Mouse (Mus musculus): ENCODE measurements around the gene Myof.

Myof gene

DNA sequence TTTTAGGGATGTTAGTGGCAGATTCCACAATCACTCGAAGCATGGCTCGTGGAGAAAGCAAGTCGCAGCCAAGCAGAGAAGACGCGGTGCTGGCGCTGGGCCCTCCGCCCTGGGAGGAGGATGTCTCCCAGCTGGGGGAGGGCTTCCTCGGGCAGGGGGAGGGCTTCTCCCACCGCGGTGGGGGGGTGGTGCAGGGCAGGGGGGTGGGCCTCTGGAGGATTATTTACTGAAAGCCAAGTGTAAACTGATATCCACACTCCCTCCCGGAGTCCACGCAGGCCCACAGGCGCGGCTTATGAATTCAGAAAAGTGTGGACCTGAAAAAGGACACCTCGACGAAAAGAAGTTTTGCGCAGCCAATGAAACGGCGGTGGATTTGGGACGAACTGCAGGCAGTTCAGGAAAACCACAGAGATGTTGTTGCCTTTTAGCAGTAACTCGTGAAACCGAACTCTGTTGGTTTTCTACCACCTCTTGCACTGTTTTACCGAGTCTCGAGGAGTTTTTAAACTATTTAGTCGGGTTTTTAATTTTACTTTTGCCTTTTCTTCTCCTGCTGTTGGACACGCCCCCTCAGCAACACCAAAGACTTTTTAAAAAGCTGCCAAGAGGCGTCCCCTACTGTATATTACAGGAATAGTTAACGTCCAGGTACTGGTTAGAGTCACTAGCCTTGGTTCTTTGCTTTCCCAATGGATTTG is at the start of gene Myof:
Gene Myof (minus strand): TSS at position 297 of the 701 bp plus-strand sequence.
- in situ Hi-C loops (cut with MboI, MseI), result loop anchor here in 1 of 2 experiments (10.0 kb wide), 1 partner anchor 339 kb away; no protein-coding TSS in a partner anchor

DNA sequence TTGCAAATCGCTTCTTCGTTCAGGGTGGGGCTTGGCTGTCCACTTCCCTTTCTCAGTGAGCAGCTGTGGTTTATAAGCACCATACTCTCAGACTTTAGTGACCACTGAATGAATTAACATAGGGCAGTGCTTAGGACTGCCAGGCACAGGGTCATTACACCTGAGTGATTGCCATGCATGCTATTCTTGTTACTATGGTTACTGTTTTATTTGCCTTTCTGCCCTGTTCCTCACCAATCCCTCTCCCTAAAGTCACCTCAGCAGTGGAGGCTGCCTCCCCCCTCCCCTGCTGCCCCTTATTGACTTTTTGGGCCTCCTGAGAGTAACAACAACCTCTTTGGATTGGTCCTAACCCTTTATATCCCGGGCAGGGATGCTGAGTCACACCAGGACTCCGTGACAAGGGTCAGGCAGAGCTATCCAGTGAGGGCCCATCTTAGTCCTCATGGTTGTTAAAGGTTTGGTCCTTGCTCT is 48.2 kb upstream of the Myof start:
- in situ Hi-C loops (cut with MboI, MseI), result no loop called here

DNA sequence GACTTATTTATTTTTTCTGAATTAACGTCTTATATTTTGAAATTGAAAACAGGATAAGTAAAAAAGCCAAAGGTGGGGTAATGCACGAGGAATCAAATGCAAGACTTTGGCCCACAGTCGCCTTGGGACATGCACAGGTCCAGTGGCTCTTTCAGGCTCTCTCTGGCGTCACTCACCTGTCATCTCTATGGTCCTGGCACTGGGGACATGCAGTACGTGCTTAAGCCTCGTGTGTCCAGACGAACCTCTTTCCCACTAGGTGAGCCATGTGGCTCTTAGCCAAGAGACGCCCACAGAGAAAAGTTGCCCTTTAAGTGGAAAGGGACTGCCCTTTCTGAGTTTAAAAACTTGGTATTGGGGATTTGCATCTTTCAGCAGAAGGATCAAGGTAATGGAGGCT is 46.0 kb upstream of the Myof start:
- in situ Hi-C loops (cut with MboI, MseI), result no loop called here

DNA sequence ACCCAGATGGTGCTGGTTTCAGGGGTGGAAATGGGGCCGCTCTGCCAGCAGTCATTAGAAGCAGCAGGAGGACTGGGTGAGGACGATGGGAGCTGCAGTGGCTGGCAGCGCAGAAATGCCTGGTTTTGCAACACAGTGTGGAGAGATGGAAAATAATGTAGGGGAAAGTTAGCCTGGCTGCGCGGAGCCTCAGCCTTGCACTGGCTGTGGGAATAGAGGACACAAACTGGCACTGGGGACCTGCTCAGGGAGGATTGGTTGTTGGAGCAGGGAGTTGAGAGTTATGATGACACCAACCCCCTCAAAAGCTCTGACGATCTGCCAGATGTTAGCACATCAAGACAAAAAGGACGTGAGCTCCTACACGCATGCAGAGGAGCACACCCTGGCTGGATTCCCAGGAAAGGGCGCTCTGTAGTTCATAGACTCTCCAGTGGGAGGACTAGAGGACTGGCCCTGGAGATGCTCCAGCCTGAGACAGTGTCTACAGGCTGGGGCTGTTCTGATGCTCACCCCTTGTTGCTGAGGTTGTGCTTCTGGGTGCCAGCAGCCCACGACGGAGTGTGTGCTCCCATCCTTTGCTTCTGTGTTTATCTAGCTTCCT is 43.7 kb upstream of the Myof start:
- in situ Hi-C loops (cut with MboI, MseI), result no loop called here

DNA sequence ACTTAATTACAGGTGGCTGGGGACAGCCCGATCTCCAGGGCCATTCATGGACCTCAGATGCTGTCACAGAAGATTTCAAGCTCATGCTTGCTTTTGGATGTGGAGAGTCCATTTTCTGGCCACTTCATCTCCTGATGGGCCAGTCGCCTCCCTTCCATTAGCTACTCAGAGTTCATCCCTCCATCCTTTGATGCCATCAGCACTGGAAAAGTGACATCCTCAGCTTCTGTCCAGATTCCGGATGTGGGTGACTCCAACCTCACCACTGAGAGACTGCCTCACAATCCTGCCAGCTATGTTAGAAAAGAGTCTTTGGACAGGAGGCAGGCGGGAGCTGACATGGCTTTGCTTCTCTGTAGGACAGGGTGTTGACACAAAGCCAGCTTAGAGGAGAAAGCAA is 42.5 kb upstream of the Myof start:
- in situ Hi-C loops (cut with MboI, MseI), result no loop called here

DNA sequence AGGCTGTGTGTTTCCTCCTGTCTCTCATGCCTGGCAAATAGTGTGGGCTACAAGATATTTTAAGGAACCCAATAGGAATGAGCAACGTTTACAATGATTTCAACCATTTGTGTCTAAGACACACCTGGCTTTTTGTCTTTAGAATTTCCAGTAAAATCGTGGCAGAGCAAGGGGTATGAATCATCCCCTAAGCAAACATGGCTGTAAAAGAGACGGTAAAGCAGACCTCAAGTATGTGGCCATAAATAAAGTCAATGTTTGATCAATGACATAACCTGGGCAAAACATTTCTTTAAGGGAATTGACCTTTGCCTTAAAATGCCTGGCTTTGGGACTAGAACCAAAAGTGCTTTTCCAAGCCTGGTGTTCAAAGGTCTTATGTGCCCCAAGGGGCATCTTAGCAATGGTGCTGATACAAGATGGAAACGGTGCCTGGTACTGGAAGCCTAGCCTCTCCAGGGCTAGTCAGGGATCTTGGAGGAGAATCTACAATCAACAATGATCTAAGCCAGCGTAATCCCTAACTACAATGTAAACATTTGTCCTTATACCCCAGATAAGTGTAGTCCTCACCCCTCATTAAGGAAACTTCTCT is 39.7 kb upstream of the Myof start:
- in situ Hi-C loops (cut with MboI, MseI), result loop anchor here in 1 of 2 experiments (5.0 kb wide), 1 partner anchor 94 kb away; no protein-coding TSS in a partner anchor

DNA sequence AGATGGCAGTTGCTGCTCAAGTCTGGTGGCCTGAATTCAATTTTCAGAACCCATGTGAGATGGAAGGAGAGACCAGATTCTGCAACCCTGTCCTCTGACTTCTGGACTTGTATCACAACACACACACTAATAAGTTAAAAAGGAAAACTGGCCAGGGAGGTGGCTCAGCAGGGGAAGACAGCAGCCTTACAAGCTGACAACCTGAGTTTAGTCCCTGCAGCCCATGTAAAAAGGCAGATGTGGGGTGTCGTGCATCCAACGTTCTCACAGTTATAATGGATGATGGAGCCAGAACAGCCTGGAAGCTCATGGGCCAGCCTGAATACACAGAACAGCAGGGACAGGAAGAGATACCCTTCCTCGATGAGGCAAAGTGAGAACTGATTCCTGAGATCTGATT is 38.0 kb upstream of the Myof start:
- in situ Hi-C loops (cut with MboI, MseI), result loop anchor here in 1 of 2 experiments (5.0 kb wide), 1 partner anchor 96 kb away; no protein-coding TSS in a partner anchor

- in situ Hi-C loops (cut with MboI, MseI), result no loop called here
These were observed 34.6 kb upstream of the Myof start for GRCm38 (mm10) chr19:38077851-38078540.

DNA sequence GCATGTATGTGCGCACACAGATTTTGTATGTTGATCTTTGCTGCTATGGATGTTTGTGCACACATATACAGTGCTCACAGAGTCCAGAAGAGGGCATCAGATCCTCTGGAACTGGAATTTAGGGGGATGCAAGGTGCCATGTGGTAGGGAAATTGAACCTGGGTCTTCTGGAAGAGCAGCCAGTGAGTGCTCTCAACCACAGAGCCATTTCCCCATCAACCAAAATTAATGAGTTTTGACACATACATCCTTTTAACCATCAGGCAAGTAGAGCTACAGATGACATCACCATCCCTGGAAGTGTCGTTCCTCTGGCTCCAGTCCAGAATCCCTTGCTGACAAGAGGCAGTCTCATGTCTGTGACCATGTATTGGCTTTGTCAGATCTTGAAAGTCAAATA is 32.9 kb upstream of the Myof start:
- in situ Hi-C loops (cut with MboI, MseI), result no loop called here

GRCm38 (mm10) chr19:38075051-38075450 is 31.7 kb upstream of the Myof start:
- in situ Hi-C loops (cut with MboI, MseI), result no loop called here

DNA sequence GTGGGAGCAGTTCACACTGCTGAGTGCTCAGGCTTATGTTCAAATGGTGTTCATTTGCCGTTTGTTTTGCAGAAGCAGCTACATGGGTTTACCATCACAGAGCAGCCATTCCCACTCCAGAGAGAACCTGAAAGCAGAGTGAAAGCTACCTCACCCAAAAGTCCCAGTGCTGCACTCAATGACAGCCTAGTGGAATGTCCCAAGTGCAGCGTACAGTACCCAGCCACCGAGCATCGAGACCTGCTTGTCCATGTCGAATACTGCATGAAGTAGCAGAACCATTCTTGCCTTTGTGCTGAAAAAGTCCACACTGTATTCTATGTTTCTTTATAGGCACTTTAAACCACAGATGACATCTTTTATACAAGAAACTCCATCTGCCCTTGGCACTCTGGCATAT is 29.8 kb upstream of the Myof start:
- in situ Hi-C loops (cut with MboI, MseI), result no loop called here

DNA sequence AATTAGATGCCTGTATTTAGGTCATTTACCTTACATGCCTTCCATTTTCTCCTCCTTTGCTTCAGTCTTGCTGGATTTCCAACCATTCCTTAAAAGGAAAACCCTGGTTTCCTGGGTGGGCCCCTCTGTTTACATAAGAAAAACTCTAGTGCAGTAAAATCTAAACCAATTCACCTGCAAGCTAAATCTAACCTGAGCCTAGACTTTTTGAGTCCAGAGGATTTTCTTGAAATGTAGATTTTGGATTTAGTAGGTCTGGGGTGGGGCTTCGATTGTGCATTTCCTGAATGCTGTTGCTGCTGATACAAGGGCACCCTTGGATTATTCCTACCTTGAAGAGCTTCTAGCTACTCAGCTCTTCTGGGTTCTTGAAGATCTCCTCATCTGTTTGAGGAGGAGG is 20.7 kb upstream of the Myof start:
- in situ Hi-C loops (cut with MboI, MseI), result loop anchor here (5.0 to 10.0 kb wide), 2 partner anchors 743 to 751 kb away; partner anchors contain the start of gene Noc3l (in 1 of the 2)

DNA sequence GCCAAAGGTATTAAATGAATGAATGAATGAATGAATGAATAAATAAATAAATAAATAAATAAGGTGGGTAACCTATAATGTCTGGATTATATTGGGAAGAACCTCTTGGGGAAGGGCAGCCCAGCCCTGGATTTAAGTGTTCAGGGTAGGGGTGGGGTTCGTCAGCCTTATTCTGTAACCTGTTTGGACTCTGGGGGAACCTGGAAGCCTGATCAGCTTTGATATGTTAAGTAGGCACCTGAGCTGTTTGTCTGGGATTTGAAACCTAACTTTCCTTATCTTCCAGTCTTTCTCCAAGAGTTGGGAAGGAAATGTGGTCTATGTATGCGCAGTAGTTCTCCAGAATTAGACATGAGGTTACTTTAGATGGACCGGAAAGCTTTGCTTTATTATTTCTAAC is 19.8 kb upstream of the Myof start:
- in situ Hi-C loops (cut with MboI, MseI), result loop anchor here (5.0 to 10.0 kb wide), 2 partner anchors 744 to 752 kb away; partner anchors contain the start of gene Noc3l (in 1 of the 2)

GRCm38 (mm10) chr19:38056931-38057330 is 13.6 kb upstream of the Myof start:
- in situ Hi-C loops (cut with MboI, MseI), result loop anchor here in 1 of 2 experiments (10.0 kb wide), 1 partner anchor 898 kb away; no protein-coding TSS in a partner anchor

DNA sequence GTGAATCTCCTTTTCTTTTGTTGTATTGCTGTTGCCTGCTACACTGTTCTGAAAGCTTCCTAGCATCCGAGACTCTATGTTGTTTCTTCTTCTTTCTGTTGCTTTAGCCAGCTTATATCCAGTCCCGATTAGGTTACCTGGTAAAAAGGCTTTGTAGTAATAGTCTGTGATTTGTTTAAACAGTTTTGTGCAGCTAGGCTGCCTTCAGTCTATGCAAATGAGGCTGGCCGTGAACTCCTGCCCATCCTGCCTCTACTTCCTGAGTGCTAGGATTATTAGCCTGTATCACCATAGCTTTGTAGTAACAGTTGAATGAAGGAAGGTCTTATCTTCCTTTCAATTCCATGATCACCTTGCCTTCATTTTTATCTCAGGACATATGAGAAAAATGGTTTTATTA is 12.9 kb upstream of the Myof start:
- in situ Hi-C loops (cut with MboI, MseI), result loop anchor here in 1 of 2 experiments (10.0 kb wide), 1 partner anchor 899 kb away; no protein-coding TSS in a partner anchor

DNA sequence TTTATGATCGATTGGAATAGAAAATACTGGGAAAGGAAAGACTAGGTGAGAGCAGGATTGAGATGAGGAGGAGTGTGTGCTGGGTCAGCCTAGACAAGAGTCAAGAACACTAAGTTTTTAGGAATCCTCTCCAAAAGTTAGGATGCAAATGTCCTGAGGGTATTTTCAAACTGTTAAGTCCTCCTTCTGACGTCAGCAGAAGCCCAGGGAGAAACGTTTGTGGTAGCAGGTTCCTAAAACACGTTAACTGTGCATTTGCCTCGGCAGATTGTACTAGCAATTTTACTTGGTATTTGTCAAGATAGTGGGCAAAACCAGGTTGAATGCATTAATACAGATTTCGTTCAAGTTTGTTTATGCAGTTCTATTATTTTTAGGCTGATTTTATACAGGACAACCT is 12.4 kb upstream of the Myof start:
- in situ Hi-C loops (cut with MboI, MseI), result loop anchor here in 1 of 2 experiments (10.0 kb wide), 1 partner anchor 899 kb away; no protein-coding TSS in a partner anchor

- in situ Hi-C loops (cut with MboI, MseI), result loop anchor here (5.0 to 10.0 kb wide), 3 partner anchors 97 to 900 kb away; no protein-coding TSS in a partner anchor
These were observed 11.4 kb upstream of the Myof start, which contains the start of gene Cep55 for GRCm38 (mm10) chr19:38054720-38055192. TSS of gene Cep55 (plus strand) at chr19:38055011.

GRCm38 (mm10) chr19:38054149-38054719 is 10.9 kb upstream of the Myof start:
- in situ Hi-C loops (cut with MboI, MseI), result loop anchor here (5.0 to 10.0 kb wide), 3 partner anchors 97 to 901 kb away; no protein-coding TSS in a partner anchor

GRCm38 (mm10) chr19:38053227-38054041 is 10.1 kb upstream of the Myof start:
- in situ Hi-C loops (cut with MboI, MseI), result loop anchor here (5.0 to 10.0 kb wide), 3 partner anchors 96 to 901 kb away; no protein-coding TSS in a partner anchor

- in situ Hi-C loops (cut with MboI, MseI), result loop anchor here (5.0 to 10.0 kb wide), 4 partner anchors 92 to 905 kb away; no protein-coding TSS in a partner anchor
These were observed 6.3 kb upstream of the Myof start for GRCm38 (mm10) chr19:38049686-38050085.

All from T-helper 17 cell (primary cell).